20 mouse cellular contexts compared by ENCODE assay signal in genomic region chr1:11996297-11996878, GRCm38 (mm10).
DNase-seq lines count a peak whose midpoint lies in the region; ATAC-seq and TF ChIP-seq lines count a peak whose summit lies in the region.
"Had no signal": no experiment of that assay in that cellular context is flagged by ENCODE, and none has a peak within 500 bp of the region (broad histone marks: within the 10 kb centered on the region; RNA-seq: fewer than 3 reads in every experiment).

No protein-coding gene starts in this region.

- peak; percentile 28; the same call in 1 of the 2 replicates for ATAC-seq in intestine, embryonic 15.5 days
- no peak for ATAC-seq in intestine, postnatal 0 days
- no peak for ATAC-seq in midbrain, embryonic 11.5 days (ENCODE audit: low FRiP score)
- ATAC-seq in limb, embryonic 13.5 days (ENCODE audit: low FRiP score, low read depth) = peak; percentile 85
- ATAC-seq: activated CD4-positive, CD25-positive, alpha-beta regulatory T cell, adult 4 months; forebrain, embryonic 15.5 days; Patski had no signal

- TF ChIP-seq CTCF in intestine, postnatal 0 days (IDR thresholded peaks at IDR 0.05; ENCODE audit: low read depth) = no peak

- no peaks in the 10 kb centered on the region for H3K4me1 ChIP-seq in intestine, embryonic 15.5 days (replicated peaks)
- no peaks in the 10 kb centered on the region for H3K4me1 ChIP-seq in intestine, postnatal 0 days (replicated peaks; ENCODE audit: control insufficient read depth, insufficient read depth, low read length)
- no peaks in the 10 kb centered on the region for H3K4me1 ChIP-seq in midbrain, embryonic 11.5 days (ENCODE audit: control insufficient read depth, insufficient read depth, low read length)
- H3K4me1 ChIP-seq in midbrain, embryonic 10.5 days = no peaks in the 10 kb centered on the region
- H3K4me1 ChIP-seq in limb, embryonic 13.5 days = peaks cover 17% of the 10 kb centered on the region
- H3K4me1 ChIP-seq: heart, embryonic 12.5 days; hindbrain, embryonic 10.5 days; hindbrain, embryonic 15.5 days had no signal

- no peaks in the 10 kb centered on the region for H3K9me3 ChIP-seq in intestine, embryonic 15.5 days
- no peaks in the 10 kb centered on the region for H3K9me3 ChIP-seq in intestine, postnatal 0 days (ENCODE audit: control insufficient read depth)
- H3K9me3 ChIP-seq in midbrain, embryonic 11.5 days (ENCODE audit: control insufficient read depth, low read length) = no peaks in the 10 kb centered on the region
- no peaks in the 10 kb centered on the region for H3K9me3 ChIP-seq in midbrain, embryonic 10.5 days (replicated peaks)
- H3K9me3 ChIP-seq in limb, embryonic 13.5 days = no peaks in the 10 kb centered on the region
- H3K9me3 ChIP-seq: forebrain, embryonic 15.5 days; hindbrain, embryonic 10.5 days; hindbrain, embryonic 15.5 days had no signal

- no peak overlapping the region for H3K4me3 ChIP-seq in intestine, embryonic 15.5 days (replicated peaks)
- no peak overlapping the region for H3K4me3 ChIP-seq in intestine, postnatal 0 days (ENCODE audit: low read depth, low read length)
- no peak overlapping the region for H3K4me3 ChIP-seq in midbrain, embryonic 11.5 days (ENCODE audit: low read depth, low read length)
- no peak overlapping the region for H3K4me3 ChIP-seq in midbrain, embryonic 10.5 days
- H3K4me3 ChIP-seq in limb, embryonic 13.5 days = no peak overlapping the region
- H3K4me3 ChIP-seq: forebrain, embryonic 15.5 days; gastrocnemius, adult 2 months; heart, embryonic 12.5 days; hindbrain, embryonic 10.5 days; hindbrain, embryonic 15.5 days had no signal

- H3K36me3 ChIP-seq in intestine, embryonic 15.5 days = no peaks in the 10 kb centered on the region
- H3K36me3 ChIP-seq in intestine, postnatal 0 days (ENCODE audit: control insufficient read depth, insufficient read depth) = no peaks in the 10 kb centered on the region
- H3K36me3 ChIP-seq in midbrain, embryonic 11.5 days (ENCODE audit: control insufficient read depth, insufficient read depth, low read length) = no peaks in the 10 kb centered on the region
- H3K36me3 ChIP-seq in midbrain, embryonic 10.5 days = no peaks in the 10 kb centered on the region
- H3K36me3 ChIP-seq in limb, embryonic 13.5 days = no peaks in the 10 kb centered on the region
- H3K36me3 ChIP-seq: forebrain, embryonic 15.5 days; heart, embryonic 12.5 days; hindbrain, embryonic 10.5 days; hindbrain, embryonic 15.5 days had no signal

- WGBS in intestine, embryonic 15.5 days = 41% methylated on average over 2 of the region's 2 CpGs
- 29% methylated on average over 2 of the region's 2 CpGs for WGBS in intestine, postnatal 0 days
- 81% methylated on average over 2 of the region's 2 CpGs for WGBS in midbrain, embryonic 11.5 days
- WGBS in midbrain, embryonic 10.5 days = 84% methylated on average over 2 of the region's 2 CpGs
- 28% methylated on average over 2 of the region's 2 CpGs for WGBS in limb, embryonic 13.5 days

- H3K27me3 ChIP-seq in intestine, embryonic 15.5 days (replicated peaks) = no peaks in the 10 kb centered on the region
- no peaks in the 10 kb centered on the region for H3K27me3 ChIP-seq in intestine, postnatal 0 days (replicated peaks; ENCODE audit: control insufficient read depth, insufficient read depth, low read length)
- H3K27me3 ChIP-seq in midbrain, embryonic 11.5 days (ENCODE audit: control insufficient read depth, insufficient read depth, low read length) = no peaks in the 10 kb centered on the region
- no peaks in the 10 kb centered on the region for H3K27me3 ChIP-seq in midbrain, embryonic 10.5 days (ENCODE audit: low read depth, poor library complexity, severe bottlenecking)
- H3K27me3 ChIP-seq in limb, embryonic 13.5 days = no peaks in the 10 kb centered on the region
- H3K27me3 ChIP-seq: CH12.LX; forebrain, embryonic 15.5 days; heart, embryonic 12.5 days; hindbrain, embryonic 15.5 days; Patski had no signal

- no peak overlapping the region for H3K4me2 ChIP-seq in intestine, embryonic 15.5 days (replicated peaks)
- H3K4me2 ChIP-seq in intestine, postnatal 0 days (replicated peaks; ENCODE audit: low read depth) = no peak overlapping the region
- no peak overlapping the region for H3K4me2 ChIP-seq in midbrain, embryonic 11.5 days
- H3K4me2 ChIP-seq in limb, embryonic 13.5 days (replicated peaks) = no peak overlapping the region
- H3K4me2 ChIP-seq: forebrain, embryonic 15.5 days; heart, embryonic 12.5 days; hindbrain, embryonic 15.5 days had no signal

- DNase-seq in midbrain, embryonic 11.5 days (ENCODE audit: low spot score, missing footprints) = peak; percentile 17
- DNase-seq in midbrain, embryonic 10.5 days (ENCODE audit: low spot score) = no peak
- DNase-seq in embryo, embryonic 10 days (ENCODE audit: low spot score) = no peak
- no peak for DNase-seq in frontal cortex, postnatal 36 days (ENCODE audit: low spot score in 2 of 2)
- DNase-seq: adrenal gland, postnatal 14 days; cerebellum, adult 11-12 months; cerebellum, adult 9-10 months; cerebellum, postnatal 25 days; gastrocnemius, adult 2 months; gastrocnemius, postnatal 25 days had no signal

- no peak overlapping the region for H3K27ac ChIP-seq in intestine, embryonic 15.5 days
- H3K27ac ChIP-seq in intestine, postnatal 0 days (ENCODE audit: low read depth, low read length) = no peak overlapping the region
- no peak overlapping the region for H3K27ac ChIP-seq in midbrain, embryonic 11.5 days (ENCODE audit: low read depth, low read length)
- no peak overlapping the region for H3K27ac ChIP-seq in midbrain, embryonic 10.5 days (replicated peaks)
- H3K27ac ChIP-seq in limb, embryonic 13.5 days = no peak overlapping the region
- H3K27ac ChIP-seq: forebrain, embryonic 15.5 days; gastrocnemius, adult 2 months; hindbrain, embryonic 10.5 days; hindbrain, embryonic 15.5 days had no signal

- H3K9ac ChIP-seq in intestine, embryonic 15.5 days = no peak overlapping the region
- no peak overlapping the region for H3K9ac ChIP-seq in intestine, postnatal 0 days (ENCODE audit: low read depth, low read length)
- H3K9ac ChIP-seq in midbrain, embryonic 11.5 days (ENCODE audit: low read length) = no peak overlapping the region
- no peak overlapping the region for H3K9ac ChIP-seq in limb, embryonic 13.5 days
- H3K9ac ChIP-seq: forebrain, embryonic 15.5 days; heart, embryonic 12.5 days; hindbrain, embryonic 15.5 days had no signal

Comparison
In these comparisons a context has a peak if more than half of its experiments do, and no peak if none do; other contexts are left out.
1. ATAC-seq: peak in intestine, embryonic 15.5 days (single experiment) and limb, embryonic 13.5 days (single experiment); none in intestine, postnatal 0 days (single experiment) and midbrain, embryonic 11.5 days (single experiment).